Mouse (Mus musculus): ENCODE data around the gene Fam227a. TPM values are rescaled to one million over a fixed set of nuclear protein-coding genes. Genes with fewer than 3 reads are reported as not detected.

Fam227a gene
- polyA plus RNA-seq, 1 experiment from 2014 or later, result 4.7 TPM

DNA sequence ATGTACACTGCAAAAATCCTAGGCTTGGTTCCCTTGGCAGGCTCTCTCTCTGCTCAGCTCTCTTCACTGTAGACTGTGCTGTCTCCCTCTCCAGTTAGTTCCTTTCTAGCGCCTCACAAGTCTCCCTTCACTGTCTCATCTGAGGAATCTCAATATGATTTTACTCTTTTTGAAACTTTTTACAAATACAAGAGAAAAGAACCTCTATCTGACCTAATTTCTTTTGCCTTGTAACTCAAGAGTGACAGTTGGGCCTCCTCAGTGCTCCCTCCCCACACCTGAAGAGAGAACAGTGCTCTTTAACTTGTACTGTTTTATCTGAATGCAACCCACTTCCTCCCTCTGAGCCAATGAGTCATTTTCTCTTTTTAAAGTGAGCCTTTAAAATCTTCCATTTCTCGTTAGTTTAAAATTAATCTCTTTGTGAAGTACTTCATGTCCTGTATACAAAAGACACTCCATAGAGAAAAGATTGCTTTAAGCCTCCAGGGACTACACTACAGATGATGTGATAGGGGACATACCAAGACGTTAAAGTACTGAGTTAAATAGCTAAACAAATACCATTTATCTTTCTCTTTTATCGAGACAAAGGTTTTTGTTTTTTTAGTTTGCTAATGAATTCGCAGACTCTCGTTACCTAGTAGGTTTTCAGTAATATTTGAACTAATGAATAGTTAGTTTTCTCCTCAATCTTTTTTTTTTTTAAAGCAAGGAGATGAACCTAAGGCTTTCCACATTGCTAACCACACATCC lies 80.9 kb downstream of the Fam227a start:
- H3K36me3 ChIP-seq (ENCODE audit: control insufficient read depth, insufficient read depth, low read length), result no peaks in the 10 kb centered on the region
- no peak overlapping the region for H3K9ac ChIP-seq (ENCODE audit: low read length)
- no peak for ATAC-seq (replicated peaks; ENCODE audit: low FRiP score)
- no peak overlapping the region for H3K4me2 ChIP-seq (ENCODE audit: low read depth, low read length, severe bottlenecking)
- H3K9me3 ChIP-seq (ENCODE audit: control insufficient read depth, low read length), result no peaks in the 10 kb centered on the region
- 63% methylated on average over 6 of the region's 6 CpGs for WGBS
- no peaks in the 10 kb centered on the region for H3K4me1 ChIP-seq (replicated peaks; ENCODE audit: control insufficient read depth, insufficient read depth, low read length)
- no peak overlapping the region for H3K27ac ChIP-seq (ENCODE audit: low read depth, low read length)
- no peak overlapping the region for H3K4me3 ChIP-seq (ENCODE audit: low read depth, low read length)
- H3K27me3 ChIP-seq (ENCODE audit: control insufficient read depth, insufficient read depth, low read length), result no peaks in the 10 kb centered on the region
- no peak for DNase-seq (ENCODE audit: low spot score)

DNA sequence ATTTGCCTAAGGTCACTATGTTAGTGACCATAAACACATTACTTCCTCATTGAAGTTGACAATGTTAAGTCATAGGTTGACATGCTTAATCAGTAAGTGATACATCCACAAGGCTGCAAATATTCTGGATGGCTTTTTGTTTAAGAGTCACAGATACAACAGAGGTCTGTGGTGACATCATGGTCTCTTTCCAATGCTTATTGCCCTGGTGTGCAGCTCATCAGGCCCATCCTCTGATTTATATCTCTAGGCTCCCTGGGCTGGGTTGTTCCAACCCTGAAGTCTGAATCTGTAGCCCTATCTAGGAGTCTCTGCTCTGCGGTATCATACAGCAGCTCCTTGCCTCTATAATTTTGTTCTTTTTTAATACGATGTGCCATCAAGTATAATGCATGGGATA lies 81.8 kb downstream of the Fam227a start:
- ATAC-seq (replicated peaks; ENCODE audit: low FRiP score), result no peak
- WGBS, result 92% methylated on average over 2 of the region's 2 CpGs

DNA sequence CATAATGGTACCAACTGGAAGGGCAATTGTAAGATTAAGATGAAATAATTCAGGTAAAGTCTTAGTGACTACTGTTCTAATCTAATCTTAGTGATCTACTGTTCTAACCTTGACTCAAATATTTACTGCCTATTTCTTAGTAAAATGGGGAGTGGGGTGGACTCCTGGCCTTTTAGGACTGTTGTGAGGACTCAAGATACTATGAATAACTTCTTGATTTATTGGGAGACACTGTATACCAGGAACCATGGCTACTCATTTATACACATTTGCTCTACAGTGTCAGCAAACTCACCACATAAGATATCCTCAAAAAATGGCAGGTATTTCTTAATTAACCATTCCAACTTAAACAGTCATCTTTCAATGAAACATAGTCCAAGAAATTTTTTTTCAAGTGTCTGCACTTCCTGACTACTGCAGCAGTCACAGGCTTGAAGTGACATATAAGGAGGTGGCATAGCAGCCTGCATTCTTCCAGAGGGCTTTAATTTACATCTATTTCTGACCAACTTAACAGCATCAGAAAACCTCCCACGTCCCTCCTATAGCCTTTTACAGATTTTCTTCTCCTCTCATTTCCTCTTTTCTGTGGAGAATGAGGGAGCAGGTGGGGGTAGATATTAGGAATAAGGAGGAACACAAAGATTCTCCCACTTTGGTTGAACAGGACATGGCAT lies 83.1 kb downstream of the Fam227a start:
- WGBS, result 67% methylated on average over 1 of the region's 1 CpGs
- ATAC-seq (replicated peaks; ENCODE audit: low FRiP score) (no peak), DNase-seq (ENCODE audit: low spot score) (no peak)
- H3K4me3 ChIP-seq (ENCODE audit: low read depth, low read length), result no peak overlapping the region
- no peak overlapping the region for H3K9ac ChIP-seq (ENCODE audit: low read length)
- H3K9me3 ChIP-seq (ENCODE audit: control insufficient read depth, low read length), result no peaks in the 10 kb centered on the region
- no peak overlapping the region for H3K4me2 ChIP-seq (ENCODE audit: low read depth, low read length, severe bottlenecking)
- H3K4me1 ChIP-seq (replicated peaks; ENCODE audit: control insufficient read depth, insufficient read depth, low read length), result no peaks in the 10 kb centered on the region
- H3K27me3 ChIP-seq (ENCODE audit: control insufficient read depth, insufficient read depth, low read length), result no peaks in the 10 kb centered on the region
- H3K27ac ChIP-seq (ENCODE audit: low read depth, low read length), result no peak overlapping the region
- H3K36me3 ChIP-seq (ENCODE audit: control insufficient read depth, insufficient read depth, low read length), result no peaks in the 10 kb centered on the region

More for the DNA sequence above, 81.8 kb downstream of the Fam227a start:
- Histone ChIP-seq H3K4me3 (ENCODE audit: low read depth, low read length) (no peak overlapping the region), H3K27me3 (ENCODE audit: control insufficient read depth, insufficient read depth, low read length) (no peaks in the 10 kb centered on the region), H3K4me1 (replicated peaks; ENCODE audit: control insufficient read depth, insufficient read depth, low read length) (no peaks in the 10 kb centered on the region), H3K4me2 (ENCODE audit: low read depth, low read length, severe bottlenecking) (no peak overlapping the region), H3K9ac (ENCODE audit: low read length) (no peak overlapping the region), H3K36me3 (ENCODE audit: control insufficient read depth, insufficient read depth, low read length) (no peaks in the 10 kb centered on the region), H3K27ac (ENCODE audit: low read depth, low read length) (no peak overlapping the region), H3K9me3 (ENCODE audit: control insufficient read depth, low read length) (no peaks in the 10 kb centered on the region)
- no peak for DNase-seq (ENCODE audit: low spot score)

DNA sequence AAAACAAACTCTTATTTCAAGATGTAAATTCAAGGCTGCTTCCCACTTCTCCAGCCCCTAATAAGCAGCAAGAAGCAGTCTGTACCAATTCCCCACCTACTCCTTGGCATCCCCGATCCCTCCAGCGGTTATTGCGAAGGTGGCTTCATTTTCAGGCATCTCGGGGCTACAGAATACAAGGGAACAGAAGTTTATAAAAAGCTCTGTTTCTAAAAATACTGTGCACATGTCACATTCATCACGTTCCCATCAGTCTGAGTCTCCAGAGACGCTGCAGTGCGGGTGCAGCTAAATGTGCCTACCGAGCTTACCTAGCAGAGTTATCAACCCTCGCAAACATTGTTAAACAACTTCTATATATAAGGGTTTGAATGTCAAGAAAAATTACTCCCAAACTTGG lies 96.3 kb downstream of the Fam227a start:
- ATAC-seq (replicated peaks; ENCODE audit: low FRiP score), result no peak
- H3K4me3 ChIP-seq (ENCODE audit: low read depth, low read length), result no peak overlapping the region
- no peaks in the 10 kb centered on the region for H3K36me3 ChIP-seq (ENCODE audit: control insufficient read depth, insufficient read depth, low read length)
- H3K4me1 ChIP-seq (replicated peaks; ENCODE audit: control insufficient read depth, insufficient read depth, low read length), result no peaks in the 10 kb centered on the region
- no peak overlapping the region for H3K4me2 ChIP-seq (ENCODE audit: low read depth, low read length, severe bottlenecking)
- no peak overlapping the region for H3K27ac ChIP-seq (ENCODE audit: low read depth, low read length)
- no peaks in the 10 kb centered on the region for H3K9me3 ChIP-seq (ENCODE audit: control insufficient read depth, low read length)
- no peak overlapping the region for H3K9ac ChIP-seq (ENCODE audit: low read length)
- DNase-seq (ENCODE audit: low spot score), result no peak
- 90% methylated on average over 9 of the region's 9 CpGs for WGBS
- no peaks in the 10 kb centered on the region for H3K27me3 ChIP-seq (ENCODE audit: control insufficient read depth, insufficient read depth, low read length)

DNA sequence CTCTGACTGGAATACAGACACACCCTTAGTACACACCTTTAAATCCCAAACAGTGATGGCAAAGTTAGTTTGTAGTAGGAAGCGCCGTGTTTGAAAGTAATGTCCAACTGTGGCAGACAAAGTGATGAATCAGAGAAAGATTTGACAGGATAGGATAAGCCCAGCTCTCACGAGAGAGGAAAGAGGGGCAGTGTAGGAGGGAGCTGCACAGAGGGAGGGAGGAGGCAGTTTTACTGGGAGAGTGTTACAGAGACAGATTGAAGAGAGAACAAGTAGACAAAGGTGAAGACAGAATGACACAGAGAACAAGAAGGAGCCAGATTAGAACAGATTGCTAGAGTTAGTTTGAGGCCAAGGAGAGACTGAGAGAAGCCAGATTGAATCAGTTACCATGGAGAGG lies 99.1 kb downstream of the Fam227a start:
- DNase-seq (ENCODE audit: low spot score), result no peak

More for the DNA sequence above, 99.1 kb downstream of the Fam227a start:
- no peaks in the 10 kb centered on the region for H3K36me3 ChIP-seq (ENCODE audit: control insufficient read depth, insufficient read depth, low read length)
- no peak overlapping the region for H3K9ac ChIP-seq (ENCODE audit: low read length)
- no peaks in the 10 kb centered on the region for H3K27me3 ChIP-seq (ENCODE audit: control insufficient read depth, insufficient read depth, low read length)
- WGBS, result 73% methylated on average over 3 of the region's 3 CpGs
- H3K9me3 ChIP-seq (ENCODE audit: control insufficient read depth, low read length), result no peaks in the 10 kb centered on the region
- H3K27ac ChIP-seq (ENCODE audit: low read depth, low read length), result no peak overlapping the region
- no peaks in the 10 kb centered on the region for H3K4me1 ChIP-seq (replicated peaks; ENCODE audit: control insufficient read depth, insufficient read depth, low read length)
- H3K4me3 ChIP-seq (ENCODE audit: low read depth, low read length), result no peak overlapping the region
- H3K4me2 ChIP-seq (ENCODE audit: low read depth, low read length, severe bottlenecking), result no peak overlapping the region
- no peak for ATAC-seq (replicated peaks; ENCODE audit: low FRiP score)

Small RNA genes lying within 50 kb of the gene (microRNA-seq; reads per million reads assigned to microRNA genes)
- gene Gm27903 (ENCODE audit: insufficient number of aligned reads), result not detected

Other genes starting within 250 kb of the Fam227a start
- gene Csnk1e, start 203.4 kb downstream of the Fam227a start, polyA plus RNA-seq (2014; fragmentation: Nextera tagmentation; extraction: Ambion mirVana), result 209 and 213 TPM in 2 replicates
- gene Kcnj4, start 153.7 kb downstream of the Fam227a start, polyA plus RNA-seq (2014; fragmentation: Nextera tagmentation; extraction: Ambion mirVana), result not detected in 2 replicates
- gene Kdelr3, start 142.5 kb downstream of the Fam227a start, polyA plus RNA-seq (2014; fragmentation: Nextera tagmentation; extraction: Ambion mirVana), result 9.7 and 10.3 TPM in 2 replicates
- gene Ddx17, start 112.2 kb downstream of the Fam227a start, polyA plus RNA-seq (2014; fragmentation: Nextera tagmentation; extraction: Ambion mirVana), result 109 TPM in 2 replicates
- 1.5 and 1.6 TPM in 2 replicates for gene Dmc1, start 53.8 kb downstream of the Fam227a start, polyA plus RNA-seq (2014; fragmentation: Nextera tagmentation; extraction: Ambion mirVana)
- gene Cby1, start 243 bp upstream of the Fam227a start, polyA plus RNA-seq (2014; fragmentation: Nextera tagmentation; extraction: Ambion mirVana), result 78.8 and 81.6 TPM in 2 replicates
- gene Tomm22, start 11.9 kb upstream of the Fam227a start, polyA plus RNA-seq (2014; fragmentation: Nextera tagmentation; extraction: Ambion mirVana), result 271 and 288 TPM in 2 replicates
- 13.4 and 13.8 TPM in 2 replicates for gene Josd1, start 29.0 kb upstream of the Fam227a start, polyA plus RNA-seq (2014; fragmentation: Nextera tagmentation; extraction: Ambion mirVana)
- 53.4 and 54.3 TPM in 2 replicates for gene Gtpbp1, start 31.9 kb upstream of the Fam227a start, polyA plus RNA-seq (2014; fragmentation: Nextera tagmentation; extraction: Ambion mirVana)
- 4.3 and 5.9 TPM in 2 replicates for gene Sun2, start 83.6 kb upstream of the Fam227a start, polyA plus RNA-seq (2014; fragmentation: Nextera tagmentation; extraction: Ambion mirVana)
- gene Dnal4, start 118.9 kb upstream of the Fam227a start, polyA plus RNA-seq (2014; fragmentation: Nextera tagmentation; extraction: Ambion mirVana), result 63.9 and 76.7 TPM in 2 replicates
- 1.4 and 2.1 TPM in 2 replicates for gene Nptxr, start 145.8 kb upstream of the Fam227a start, polyA plus RNA-seq (2014; fragmentation: Nextera tagmentation; extraction: Ambion mirVana)
- not detected in 2 replicates for gene Npcd, start 175.3 kb upstream of the Fam227a start, polyA plus RNA-seq (2014; fragmentation: Nextera tagmentation; extraction: Ambion mirVana)
- 31.2 and 32.3 TPM in 2 replicates for gene Cbx6, start 175.7 kb upstream of the Fam227a start, polyA plus RNA-seq (2014; fragmentation: Nextera tagmentation; extraction: Ambion mirVana)
- 10.0 and 10.6 TPM in 2 replicates for gene Apobec3, start 232.7 kb upstream of the Fam227a start, polyA plus RNA-seq (2014; fragmentation: Nextera tagmentation; extraction: Ambion mirVana)

All from forebrain, embryonic 11.5 days (tissue).